Mouse (Mus musculus): Measurements from ENCODE around the gene Olfr124.

Olfr124 gene

GRCm38 (mm10) chr17:37799588-37799987 lies at the start of gene Olfr124:
Gene Olfr124 (plus strand): TSS chr17:37799888.
- DNase-seq (ENCODE audit: low spot score), result no peak

DNA sequence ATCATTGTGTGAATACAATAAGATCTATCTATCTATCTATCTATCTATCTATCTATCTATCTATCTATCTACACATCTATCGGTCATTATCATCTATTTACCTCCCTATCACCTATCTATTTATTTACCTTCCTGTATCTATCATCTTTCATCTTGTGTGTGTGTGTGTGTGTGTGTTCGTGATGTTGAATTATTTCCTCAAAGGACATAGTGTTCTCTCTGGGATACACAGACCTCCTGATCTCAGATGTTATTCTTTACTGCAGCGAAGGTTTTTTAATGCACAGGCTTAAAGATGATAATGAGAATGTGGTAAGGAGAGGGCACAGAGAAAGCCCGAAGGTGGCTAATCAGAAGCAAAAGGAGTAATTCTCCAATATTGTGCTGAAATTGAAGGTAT lies 31.4 kb upstream of the Olfr124 start, which contains the start of gene Olfr122:
TSS of gene Olfr122 (plus strand) at position 301 of the 400 bp plus-strand sequence.
- no peak for DNase-seq (ENCODE audit: low spot score)

DNA sequence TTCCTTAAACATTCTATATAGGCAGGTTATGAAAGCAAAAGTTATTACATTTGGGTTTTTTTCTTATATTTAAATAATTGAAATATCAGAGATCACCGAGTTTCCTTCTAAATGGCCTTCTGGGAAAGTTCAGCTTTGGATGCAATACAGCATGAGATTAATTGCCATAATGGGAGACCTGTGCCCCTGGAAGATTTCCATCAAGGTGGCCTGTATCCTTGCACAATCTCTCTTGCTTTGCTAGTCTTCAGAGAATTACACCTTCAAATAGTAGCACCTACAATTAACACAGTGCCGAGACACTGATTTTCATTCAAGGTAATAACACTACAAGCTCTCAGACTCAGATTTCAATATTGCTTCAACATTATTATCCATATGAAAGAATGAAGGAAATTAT lies 6.5 kb upstream of the Olfr124 start, which contains the start of gene Olfr123:
TSS of gene Olfr123 (plus strand) at position 301 of the 400 bp plus-strand sequence.
- no peak for DNase-seq (ENCODE audit: low spot score)

- no peak for DNase-seq (ENCODE audit: low spot score)
These were observed 33.0 kb downstream of the Olfr124 start, which contains the start of gene Olfr125 for GRCm38 (mm10) chr17:37832649-37833048. Gene Olfr125 (plus strand): TSS chr17:37832949.

DNA sequence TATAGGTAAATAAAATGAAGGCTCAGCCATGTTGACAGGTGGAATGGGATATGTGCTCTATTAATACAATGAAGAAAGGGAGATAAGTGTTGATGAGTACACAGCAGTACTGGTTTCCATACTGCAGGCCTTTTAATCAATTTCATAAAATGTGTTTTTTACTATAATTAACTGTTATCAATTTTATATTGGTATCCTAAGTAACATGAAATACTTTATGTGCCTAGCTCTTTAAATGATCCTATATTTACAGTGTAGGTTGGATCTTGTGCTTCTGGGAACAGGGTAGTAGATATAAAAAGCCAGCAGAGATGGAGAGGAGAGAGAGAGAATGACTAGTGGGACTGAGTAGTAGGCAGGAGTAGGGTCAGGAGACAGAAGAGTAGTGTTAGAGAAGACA lies 47.5 kb downstream of the Olfr124 start, which contains the start of gene Olfr126:
TSS of gene Olfr126 (plus strand) at position 301 of the 400 bp plus-strand sequence.
- no peak for DNase-seq (ENCODE audit: low spot score)

Measured in testis, postnatal 10 days (tissue).